Mouse (Mus musculus) midbrain, embryonic 10.5 days (tissue): Measurements from ENCODE around the gene Fank1. TPM values are rescaled to one million over a fixed set of nuclear protein-coding genes. Genes with fewer than 3 reads are reported as not detected.

Experiments used
- DNase-seq: peaks from one replicate; pipeline ENCODE4 v3.0.0-alpha.2; 2017; ENCODE audit warnings: low spot score
- H3K27ac ChIP-seq: fragments of 300-500 bp; sonication (generic); replicated peaks from 2 replicates; pipeline ENCODE4 v1.5.1; 2016; ENCODE audit warnings: mild to moderate bottlenecking
- H3K27me3 ChIP-seq: fragments of 300-500 bp; sonication (generic); 2 replicates; pipeline ENCODE4 v1.6.1; 2016; ENCODE audit warnings: low read depth, mild to moderate bottlenecking; ENCODE audit not compliant: poor library complexity, severe bottlenecking
- H3K36me3 ChIP-seq: fragments of 300-500 bp; sonication (generic); 2 replicates; pipeline ENCODE4 v1.6.1; 2016; ENCODE audit warnings: mild to moderate bottlenecking, moderate library complexity
- H3K4me1 ChIP-seq: fragments of 300-500 bp; sonication (generic); 2 replicates; pipeline ENCODE4 v1.6.1; 2016
- H3K4me3 ChIP-seq: fragments of 300-500 bp; sonication (generic); 2 replicates; pipeline ENCODE4 v1.5.1; 2016; ENCODE audit warnings: mild to moderate bottlenecking, moderate library complexity
- H3K9me3 ChIP-seq: fragments of 300-500 bp; sonication (generic); replicated peaks from 2 replicates; pipeline ENCODE4 v1.6.1; 2016; ENCODE audit warnings: mild to moderate bottlenecking
- WGBS: fragments of 180-500 bp; shearing (Covaris S2); methylation state at CpG from one replicate; pipeline ENCODE4 v1.1.7; 2016; 5-methylcytosine and 5-hydroxymethylcytosine counted together
- polyA plus RNA-seq: library from polyadenylated mRNA; unstranded; fragments of >200 nt; fragmentation: Nextera tagmentation; extraction: Ambion mirVana; gene quantifications from 2 replicates; pipeline ENCODE4 v1.2.1, GENCODE M21; 2016

Gene Fank1
- polyA plus RNA-seq, 1 experiment from 2014 or later, result 1.4 TPM

- Histone ChIP-seq H3K27ac (no peak overlapping the region), H3K4me1 (peaks cover 11% of the 10 kb centered on the region; the same call in 1 of the 2 replicates), H3K4me3 (no peak overlapping the region), H3K9me3 (no peaks in the 10 kb centered on the region), H3K36me3 (peaks cover 77% of the 10 kb centered on the region), H3K27me3 (no peaks in the 10 kb centered on the region)
- 85% methylated on average over 5 of the region's 5 CpGs for WGBS
- no peak for DNase-seq
These were observed 26.0 kb upstream of the Fank1 start for GRCm38 (mm10) chr7:133750666-133751065.

GRCm38 (mm10) chr7:133751163-133751562 lies 25.5 kb upstream of the Fank1 start:
- Histone ChIP-seq H3K36me3 (peaks cover 72% of the 10 kb centered on the region), H3K27me3 (no peaks in the 10 kb centered on the region), H3K27ac (no peak overlapping the region), H3K4me3 (no peak overlapping the region), H3K9me3 (no peaks in the 10 kb centered on the region), H3K4me1 (peaks cover 15% of the 10 kb centered on the region)
- WGBS, result 88% methylated on average over 5 of the region's 5 CpGs
- DNase-seq, result no peak

- Histone ChIP-seq H3K27me3 (no peaks in the 10 kb centered on the region), H3K4me3 (peak overlapping the region; percentile 58), H3K36me3 (peaks cover 32% of the 10 kb centered on the region), H3K27ac (peak overlapping the region; percentile 94), H3K4me1 (peaks cover 49% of the 10 kb centered on the region), H3K9me3 (no peaks in the 10 kb centered on the region; the same call in 1 of the 2 replicates)
- DNase-seq, result no peak
- WGBS, result 36% methylated on average over 5 of the region's 5 CpGs
These were observed 18.7 kb upstream of the Fank1 start for GRCm38 (mm10) chr7:133757961-133758455.

GRCm38 (mm10) chr7:133758716-133759115 lies 17.9 kb upstream of the Fank1 start:
- Histone ChIP-seq H3K4me3 (peak overlapping the region; percentile 58), H3K27me3 (no peaks in the 10 kb centered on the region), H3K36me3 (peaks cover 30% of the 10 kb centered on the region), H3K9me3 (no peaks in the 10 kb centered on the region; the same call in 1 of the 2 replicates), H3K4me1 (peaks cover 49% of the 10 kb centered on the region), H3K27ac (peak overlapping the region; percentile 94)
- WGBS, result 77% methylated on average over 5 of the region's 5 CpGs
- DNase-seq, result no peak

- peak overlapping the region; percentile 58 for H3K4me3 ChIP-seq
- no peaks in the 10 kb centered on the region for H3K27me3 ChIP-seq
- peaks cover 53% of the 10 kb centered on the region for H3K4me1 ChIP-seq
- peaks cover 21% of the 10 kb centered on the region for H3K36me3 ChIP-seq
- peak; percentile 91 for DNase-seq
- 1% methylated on average over 27 of the region's 27 CpGs for WGBS
- no peaks in the 10 kb centered on the region; the same call in 1 of the 2 replicates for H3K9me3 ChIP-seq
- peak overlapping the region; percentile 94 for H3K27ac ChIP-seq
These were observed 16.9 kb upstream of the Fank1 start for GRCm38 (mm10) chr7:133759611-133760353.

GRCm38 (mm10) chr7:133762696-133763095 lies 14.0 kb upstream of the Fank1 start:
- Histone ChIP-seq H3K27ac (peak overlapping the region; percentile 33; the same call in 1 of the 2 replicates), H3K27me3 (no peaks in the 10 kb centered on the region), H3K4me1 (peaks cover 43% of the 10 kb centered on the region), H3K4me3 (no peak overlapping the region), H3K36me3 (peaks cover 8% of the 10 kb centered on the region; the same call in 1 of the 2 replicates), H3K9me3 (no peaks in the 10 kb centered on the region; the same call in 1 of the 2 replicates)
- DNase-seq, result no peak
- WGBS, result 92% methylated on average over 6 of the region's 6 CpGs

- Histone ChIP-seq H3K4me1 (peaks cover 27% of the 10 kb centered on the region), H3K27ac (peak overlapping the region; percentile 59), H3K27me3 (no peaks in the 10 kb centered on the region), H3K9me3 (no peaks in the 10 kb centered on the region; the same call in 1 of the 2 replicates), H3K4me3 (no peak overlapping the region), H3K36me3 (peaks cover 8% of the 10 kb centered on the region; the same call in 1 of the 2 replicates)
- 84% methylated on average over 2 of the region's 2 CpGs for WGBS
- no peak for DNase-seq
These were observed 12.2 kb upstream of the Fank1 start for GRCm38 (mm10) chr7:133764425-133764824.

GRCm38 (mm10) chr7:133765240-133765848 lies 11.3 kb upstream of the Fank1 start:
- H3K4me1 ChIP-seq, result peaks cover 18% of the 10 kb centered on the region
- 76% methylated on average over 10 of the region's 10 CpGs for WGBS
- peak overlapping the region; percentile 63 for H3K27ac ChIP-seq
- no peak for DNase-seq
- H3K4me3 ChIP-seq, result no peak overlapping the region
- H3K27me3 ChIP-seq, result no peaks in the 10 kb centered on the region
- H3K36me3 ChIP-seq, result peaks cover 8% of the 10 kb centered on the region; the same call in 1 of the 2 replicates
- no peaks in the 10 kb centered on the region; the same call in 1 of the 2 replicates for H3K9me3 ChIP-seq

GRCm38 (mm10) chr7:133765849-133766243 lies 10.8 kb upstream of the Fank1 start:
- H3K4me3 ChIP-seq, result no peak overlapping the region
- no peak for DNase-seq
- H3K4me1 ChIP-seq, result peaks cover 16% of the 10 kb centered on the region
- whole genome bisulfite sequencing, result 83% methylated on average over 13 of the region's 13 CpGs
- H3K27ac ChIP-seq, result peak overlapping the region; percentile 63
- no peaks in the 10 kb centered on the region for H3K27me3 ChIP-seq
- no peaks in the 10 kb centered on the region; the same call in 1 of the 2 replicates for H3K9me3 ChIP-seq
- peaks cover 8% of the 10 kb centered on the region; the same call in 1 of the 2 replicates for H3K36me3 ChIP-seq

GRCm38 (mm10) chr7:133768027-133768426 lies 8.6 kb upstream of the Fank1 start:
- no peaks in the 10 kb centered on the region for H3K27me3 ChIP-seq
- H3K27ac ChIP-seq, result no peak overlapping the region
- no peak overlapping the region for H3K4me3 ChIP-seq
- no peaks in the 10 kb centered on the region for H3K9me3 ChIP-seq
- peaks cover 16% of the 10 kb centered on the region for H3K4me1 ChIP-seq
- WGBS, result 88% methylated on average over 4 of the region's 4 CpGs
- H3K36me3 ChIP-seq, result no peaks in the 10 kb centered on the region
- DNase-seq, result no peak

- Histone ChIP-seq H3K9me3 (no peaks in the 10 kb centered on the region), H3K27me3 (no peaks in the 10 kb centered on the region), H3K27ac (no peak overlapping the region), H3K36me3 (no peaks in the 10 kb centered on the region), H3K4me3 (no peak overlapping the region), H3K4me1 (peaks cover 16% of the 10 kb centered on the region)
- DNase-seq, result no peak
- WGBS, result 77% methylated on average over 5 of the region's 5 CpGs
These were observed 8.1 kb upstream of the Fank1 start for GRCm38 (mm10) chr7:133768517-133768916.

- Histone ChIP-seq H3K9me3 (no peaks in the 10 kb centered on the region), H3K36me3 (no peaks in the 10 kb centered on the region), H3K27me3 (peaks cover 10% of the 10 kb centered on the region; the same call in 1 of the 2 replicates), H3K27ac (no peak overlapping the region), H3K4me3 (peak overlapping the region; percentile 76), H3K4me1 (peaks cover 28% of the 10 kb centered on the region)
- WGBS, result 81% methylated on average over 5 of the region's 5 CpGs
- no peak for DNase-seq
These were observed 1.5 kb upstream of the Fank1 start for GRCm38 (mm10) chr7:133775179-133775578.
